Mouse (Mus musculus): ENCODE measurements around the gene Adrb1. TPM values are rescaled to one million over a fixed set of nuclear protein-coding genes. Genes with fewer than 3 reads are reported as not detected.

Gene Adrb1
- polyA plus RNA-seq, 1 experiment from 2014 or later = 0.76 TPM

DNA sequence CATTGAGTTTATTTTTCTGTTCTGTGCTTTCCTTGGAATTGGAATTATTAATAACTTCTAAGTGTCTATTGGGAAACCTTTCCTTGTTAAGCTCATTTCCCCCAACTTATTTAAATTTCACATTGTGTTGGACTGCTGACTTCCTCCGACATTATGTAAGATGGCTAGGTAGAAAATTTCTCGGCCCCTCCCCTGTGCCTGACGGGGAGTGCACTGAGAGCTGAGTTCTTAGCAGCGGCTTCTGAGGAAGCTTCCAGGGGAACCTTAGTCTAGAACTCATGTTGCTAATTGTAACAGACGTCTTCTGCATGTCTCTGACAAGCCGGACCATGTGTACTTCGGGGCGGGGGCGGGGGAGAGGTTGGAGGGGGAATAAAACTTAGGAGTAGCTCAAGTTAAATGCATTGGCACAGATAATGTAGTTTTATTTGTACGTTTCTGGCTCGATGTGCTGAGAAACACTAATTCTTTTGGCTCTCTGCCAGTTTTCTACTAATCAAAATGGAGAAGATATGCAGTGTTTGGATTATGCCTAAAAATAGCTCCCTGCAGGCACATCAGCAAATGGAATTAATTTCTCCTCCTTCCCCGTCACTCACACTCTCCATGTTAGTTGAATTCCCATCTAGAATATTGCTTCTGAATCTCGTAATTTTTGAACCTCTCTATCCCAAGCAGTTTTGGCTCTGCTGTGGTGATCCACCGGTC, 5.3 kb downstream of the Adrb1 start:
- Histone ChIP-seq H3K4me2 (ENCODE audit: low read length) (no peak overlapping the region), H3K9ac (ENCODE audit: low read length) (no peak overlapping the region), H3K27ac (ENCODE audit: low read depth) (no peak overlapping the region), H3K9me3 (ENCODE audit: control insufficient read depth, low read length) (no peaks in the 10 kb centered on the region), H3K4me3 (ENCODE audit: low read depth, low read length) (no peak overlapping the region), H3K36me3 (ENCODE audit: control insufficient read depth, insufficient read depth, low read length) (no peaks in the 10 kb centered on the region), H3K27me3 (replicated peaks; ENCODE audit: control insufficient read depth, insufficient read depth, low read length) (peaks cover 39% of the 10 kb centered on the region), H3K4me1 (replicated peaks; ENCODE audit: control insufficient read depth, insufficient read depth, low read length) (peaks cover 20% of the 10 kb centered on the region)
- ATAC-seq (replicated peaks; ENCODE audit: low FRiP score, low TSS enrichment, low read depth) (no peak), DNase-seq (ENCODE audit: low spot score) (no peak)
- 41% methylated on average over 14 of the region's 14 CpGs for WGBS

GRCm38 (mm10) chr19:56734033-56734572, 12.1 kb downstream of the Adrb1 start:
- 65% methylated on average over 7 of the region's 7 CpGs for WGBS
- no peaks in the 10 kb centered on the region for H3K27me3 ChIP-seq (replicated peaks; ENCODE audit: control insufficient read depth, insufficient read depth, low read length)
- no peak for DNase-seq (ENCODE audit: low spot score)

DNA sequence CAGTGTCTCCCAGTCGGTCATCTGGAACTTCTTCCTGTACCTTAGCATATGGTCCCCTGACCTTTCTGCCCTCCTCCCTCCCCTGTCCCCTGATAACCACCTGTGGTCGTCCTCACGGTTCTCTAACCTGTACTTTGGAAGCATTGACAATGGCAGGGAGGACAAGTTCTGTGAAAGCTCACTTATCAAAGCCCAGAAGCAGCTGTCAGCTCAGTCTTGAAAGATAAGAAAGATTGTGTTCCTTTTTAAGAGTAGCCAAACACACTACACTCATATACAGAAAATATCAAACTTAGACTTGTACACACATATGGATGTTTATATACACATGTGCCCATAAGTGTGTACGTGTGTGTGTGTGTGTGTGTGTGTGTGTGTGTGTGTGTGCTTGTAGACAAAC, 13.7 kb downstream of the Adrb1 start:
- Histone ChIP-seq H3K4me2 (ENCODE audit: low read length) (no peak overlapping the region), H3K36me3 (ENCODE audit: control insufficient read depth, insufficient read depth, low read length) (no peaks in the 10 kb centered on the region), H3K9ac (ENCODE audit: low read length) (no peak overlapping the region), H3K27ac (ENCODE audit: low read depth) (no peak overlapping the region), H3K27me3 (replicated peaks; ENCODE audit: control insufficient read depth, insufficient read depth, low read length) (no peaks in the 10 kb centered on the region), H3K4me1 (replicated peaks; ENCODE audit: control insufficient read depth, insufficient read depth, low read length) (0 out of 2 replicates have a peak, but pooled peaks cover 6% of the 10 kb centered on the region), H3K9me3 (ENCODE audit: control insufficient read depth, low read length) (no peaks in the 10 kb centered on the region), H3K4me3 (ENCODE audit: low read depth, low read length) (no peak overlapping the region)
- ATAC-seq (replicated peaks; ENCODE audit: low FRiP score, low TSS enrichment, low read depth) (no peak), DNase-seq (ENCODE audit: low spot score) (no peak)
- 50% methylated on average over 4 of the region's 4 CpGs for WGBS

More at GRCm38 (mm10) chr19:56734033-56734572, 12.1 kb downstream of the Adrb1 start:
- H3K4me3 ChIP-seq (ENCODE audit: low read depth, low read length) = no peak overlapping the region
- H3K9ac ChIP-seq (ENCODE audit: low read length) = no peak overlapping the region
- no peaks in the 10 kb centered on the region for H3K9me3 ChIP-seq (ENCODE audit: control insufficient read depth, low read length)
- no peak overlapping the region for H3K4me2 ChIP-seq (ENCODE audit: low read length)
- no peaks in the 10 kb centered on the region for H3K36me3 ChIP-seq (ENCODE audit: control insufficient read depth, insufficient read depth, low read length)
- H3K4me1 ChIP-seq (replicated peaks; ENCODE audit: control insufficient read depth, insufficient read depth, low read length) = 0 out of 2 replicates have a peak, but pooled peaks cover under 1% of the 10 kb centered on the region
- no peak for ATAC-seq (replicated peaks; ENCODE audit: low FRiP score, low TSS enrichment, low read depth)
- H3K27ac ChIP-seq (ENCODE audit: low read depth) = no peak overlapping the region

DNA sequence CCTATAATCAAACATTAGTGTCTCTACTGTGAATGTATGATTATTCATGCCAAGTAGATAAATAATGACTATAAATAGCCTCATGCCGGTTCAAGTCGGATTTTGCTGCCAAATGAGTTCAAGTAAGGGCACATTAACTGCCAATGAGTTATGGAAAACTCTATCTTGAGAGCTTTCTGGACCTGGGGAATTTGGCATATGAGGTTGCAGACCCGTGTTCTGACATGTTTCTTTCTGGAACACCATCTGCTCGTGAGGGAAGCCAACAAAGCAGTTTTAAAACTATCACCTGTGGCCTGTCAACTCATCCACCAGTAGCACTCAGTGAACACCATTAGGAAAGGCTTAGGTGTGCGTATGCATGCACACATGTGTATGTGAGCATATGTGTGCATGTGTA, 14.3 kb downstream of the Adrb1 start:
- Histone ChIP-seq H3K36me3 (ENCODE audit: control insufficient read depth, insufficient read depth, low read length) (no peaks in the 10 kb centered on the region), H3K9ac (ENCODE audit: low read length) (no peak overlapping the region), H3K4me2 (ENCODE audit: low read length) (no peak overlapping the region), H3K4me3 (ENCODE audit: low read depth, low read length) (no peak overlapping the region), H3K9me3 (ENCODE audit: control insufficient read depth, low read length) (no peaks in the 10 kb centered on the region), H3K27ac (ENCODE audit: low read depth) (no peak overlapping the region), H3K27me3 (replicated peaks; ENCODE audit: control insufficient read depth, insufficient read depth, low read length) (no peaks in the 10 kb centered on the region), H3K4me1 (replicated peaks; ENCODE audit: control insufficient read depth, insufficient read depth, low read length) (0 out of 2 replicates have a peak, but pooled peaks cover 6% of the 10 kb centered on the region)
- 62% methylated on average over 5 of the region's 5 CpGs for WGBS
- DNase-seq (ENCODE audit: low spot score) (no peak), ATAC-seq (replicated peaks; ENCODE audit: low FRiP score, low TSS enrichment, low read depth) (no peak)

DNA sequence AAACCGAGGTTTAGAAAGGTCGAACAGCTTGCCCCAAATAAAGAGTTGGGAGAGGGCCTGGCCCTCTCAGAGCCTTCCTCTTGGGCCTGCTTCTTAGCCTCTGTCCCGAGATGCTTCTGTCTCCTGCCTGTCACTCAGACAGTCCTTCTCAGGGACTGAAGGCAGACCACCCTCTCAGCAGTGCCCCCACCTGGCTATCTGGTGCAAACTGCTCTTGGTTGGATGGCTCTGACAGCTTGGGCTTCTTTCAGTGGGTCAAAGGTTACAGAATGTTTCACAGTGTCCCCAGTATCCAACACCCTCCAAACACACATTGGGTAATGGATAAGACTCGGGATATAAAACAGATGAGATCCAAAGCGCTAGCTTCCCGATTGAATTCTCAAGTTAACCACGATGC, 23.1 kb downstream of the Adrb1 start:
- no peak overlapping the region for H3K9ac ChIP-seq (ENCODE audit: low read length)
- no peak overlapping the region for H3K4me2 ChIP-seq (ENCODE audit: low read length)
- DNase-seq (ENCODE audit: low spot score) = no peak
- WGBS = 68% methylated on average over 7 of the region's 7 CpGs
- H3K27me3 ChIP-seq (replicated peaks; ENCODE audit: control insufficient read depth, insufficient read depth, low read length) = no peaks in the 10 kb centered on the region
- ATAC-seq (replicated peaks; ENCODE audit: low FRiP score, low TSS enrichment, low read depth) = no peak
- H3K4me1 ChIP-seq (replicated peaks; ENCODE audit: control insufficient read depth, insufficient read depth, low read length) = no peaks in the 10 kb centered on the region
- no peaks in the 10 kb centered on the region for H3K9me3 ChIP-seq (ENCODE audit: control insufficient read depth, low read length)
- H3K4me3 ChIP-seq (ENCODE audit: low read depth, low read length) = no peak overlapping the region
- no peak overlapping the region for H3K27ac ChIP-seq (ENCODE audit: low read depth)
- H3K36me3 ChIP-seq (ENCODE audit: control insufficient read depth, insufficient read depth, low read length) = no peaks in the 10 kb centered on the region

DNA sequence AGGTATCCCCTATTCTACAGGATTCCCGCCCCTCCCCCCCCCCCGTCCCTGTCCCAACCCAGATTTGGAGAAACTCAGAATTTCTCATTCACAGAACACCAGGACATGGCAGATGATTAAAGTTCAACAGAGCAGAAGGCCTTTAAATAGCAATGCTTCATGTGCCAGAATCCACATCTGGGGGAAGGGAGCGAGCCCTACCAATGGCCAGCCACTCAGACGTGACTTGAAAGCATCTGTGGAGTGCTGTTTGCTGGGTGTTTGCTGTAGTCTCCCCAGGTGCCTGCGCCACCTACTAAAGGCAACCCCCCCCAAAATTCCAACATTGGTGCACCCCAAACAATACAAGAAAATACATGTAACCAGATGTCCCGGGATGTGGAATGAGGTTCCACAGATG, 23.5 kb downstream of the Adrb1 start:
- H3K27ac ChIP-seq (ENCODE audit: low read depth) = no peak overlapping the region
- no peak overlapping the region for H3K4me3 ChIP-seq (ENCODE audit: low read depth, low read length)
- ATAC-seq (replicated peaks; ENCODE audit: low FRiP score, low TSS enrichment, low read depth) (no peak), DNase-seq (ENCODE audit: low spot score) (no peak)
- H3K9ac ChIP-seq (ENCODE audit: low read length) = no peak overlapping the region
- H3K4me2 ChIP-seq (ENCODE audit: low read length) = no peak overlapping the region
- no peaks in the 10 kb centered on the region for H3K4me1 ChIP-seq (replicated peaks; ENCODE audit: control insufficient read depth, insufficient read depth, low read length)
- H3K9me3 ChIP-seq (ENCODE audit: control insufficient read depth, low read length) = no peaks in the 10 kb centered on the region
- no peaks in the 10 kb centered on the region for H3K36me3 ChIP-seq (ENCODE audit: control insufficient read depth, insufficient read depth, low read length)
- no peaks in the 10 kb centered on the region for H3K27me3 ChIP-seq (replicated peaks; ENCODE audit: control insufficient read depth, insufficient read depth, low read length)
- WGBS = 85% methylated on average over 6 of the region's 6 CpGs

- no peak for DNase-seq (ENCODE audit: low spot score)
- 78% methylated on average over 9 of the region's 9 CpGs for WGBS
These were observed 24.6 kb downstream of the Adrb1 start for GRCm38 (mm10) chr19:56746618-56747017.

GRCm38 (mm10) chr19:56747878-56748277, 25.9 kb downstream of the Adrb1 start:
- no peak overlapping the region for H3K4me2 ChIP-seq (ENCODE audit: low read length)
- 83% methylated on average over 10 of the region's 10 CpGs for WGBS
- no peak overlapping the region for H3K4me3 ChIP-seq (ENCODE audit: low read depth, low read length)
- ATAC-seq (replicated peaks; ENCODE audit: low FRiP score, low TSS enrichment, low read depth) (no peak), DNase-seq (ENCODE audit: low spot score) (no peak)
- H3K27me3 ChIP-seq (replicated peaks; ENCODE audit: control insufficient read depth, insufficient read depth, low read length) = no peaks in the 10 kb centered on the region
- no peaks in the 10 kb centered on the region for H3K4me1 ChIP-seq (replicated peaks; ENCODE audit: control insufficient read depth, insufficient read depth, low read length)
- H3K36me3 ChIP-seq (ENCODE audit: control insufficient read depth, insufficient read depth, low read length) = no peaks in the 10 kb centered on the region
- no peak overlapping the region for H3K27ac ChIP-seq (ENCODE audit: low read depth)
- H3K9me3 ChIP-seq (ENCODE audit: control insufficient read depth, low read length) = no peaks in the 10 kb centered on the region
- H3K9ac ChIP-seq (ENCODE audit: low read length) = no peak overlapping the region

More at GRCm38 (mm10) chr19:56746618-56747017, 24.6 kb downstream of the Adrb1 start:
- Histone ChIP-seq H3K27me3 (replicated peaks; ENCODE audit: control insufficient read depth, insufficient read depth, low read length) (no peaks in the 10 kb centered on the region), H3K27ac (ENCODE audit: low read depth) (no peak overlapping the region), H3K9ac (ENCODE audit: low read length) (no peak overlapping the region), H3K9me3 (ENCODE audit: control insufficient read depth, low read length) (no peaks in the 10 kb centered on the region), H3K4me2 (ENCODE audit: low read length) (no peak overlapping the region), H3K4me3 (ENCODE audit: low read depth, low read length) (no peak overlapping the region), H3K36me3 (ENCODE audit: control insufficient read depth, insufficient read depth, low read length) (no peaks in the 10 kb centered on the region), H3K4me1 (replicated peaks; ENCODE audit: control insufficient read depth, insufficient read depth, low read length) (no peaks in the 10 kb centered on the region)
- no peak for ATAC-seq (replicated peaks; ENCODE audit: low FRiP score, low TSS enrichment, low read depth)

- H3K27ac ChIP-seq (ENCODE audit: low read depth) = no peak overlapping the region
- DNase-seq (ENCODE audit: low spot score) = no peak
These were observed 27.3 kb downstream of the Adrb1 start for GRCm38 (mm10) chr19:56749343-56749742.

More at GRCm38 (mm10) chr19:56749343-56749742, 27.3 kb downstream of the Adrb1 start:
- Histone ChIP-seq H3K36me3 (ENCODE audit: control insufficient read depth, insufficient read depth, low read length) (no peaks in the 10 kb centered on the region), H3K4me1 (replicated peaks; ENCODE audit: control insufficient read depth, insufficient read depth, low read length) (no peaks in the 10 kb centered on the region), H3K27me3 (replicated peaks; ENCODE audit: control insufficient read depth, insufficient read depth, low read length) (no peaks in the 10 kb centered on the region), H3K9me3 (ENCODE audit: control insufficient read depth, low read length) (no peaks in the 10 kb centered on the region), H3K9ac (ENCODE audit: low read length) (no peak overlapping the region), H3K4me2 (ENCODE audit: low read length) (no peak overlapping the region), H3K4me3 (ENCODE audit: low read depth, low read length) (no peak overlapping the region)
- WGBS = 62% methylated on average over 3 of the region's 3 CpGs
- no peak for ATAC-seq (replicated peaks; ENCODE audit: low FRiP score, low TSS enrichment, low read depth)

Measured in intestine, embryonic 14.5 days (tissue).